Mouse (Mus musculus) embryo, embryonic 10.5 days (tissue): ENCODE measurements around the gene Fibin.

Experiments used
- DNase-seq: peaks from one replicate; pipeline ENCODE4 v3.0.0-alpha.2; 2015; ENCODE audit warnings: low spot score

Gene Fibin

DNA sequence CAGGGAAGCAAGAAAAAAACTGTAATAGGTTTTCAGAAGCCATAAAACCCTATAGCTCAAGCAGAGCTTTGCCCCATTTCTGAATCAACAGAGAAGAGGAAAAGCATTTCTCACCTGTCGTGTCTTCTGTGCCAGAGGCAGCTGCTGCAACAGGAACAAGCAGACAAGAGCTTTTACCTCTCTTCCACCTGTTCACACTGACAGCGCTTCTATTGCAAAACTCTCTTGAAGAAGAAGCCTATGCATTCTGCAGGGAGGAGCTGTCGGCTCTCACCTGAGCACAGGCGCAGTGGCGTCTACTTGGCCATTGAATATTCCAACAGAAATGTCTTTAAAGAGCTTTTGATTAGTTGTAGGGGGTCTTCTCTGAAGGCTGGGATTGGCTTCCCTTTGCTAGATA is 48.9 kb downstream of the Fibin start:
- no peak for DNase-seq

GRCm38 (mm10) chr2:110313305-110313824 is 49.6 kb downstream of the Fibin start:
- DNase-seq: no peak
